Mouse (Mus musculus) forebrain, embryonic 11.5 days (tissue): Measurements from ENCODE around the gene Rrp12. TPM values are rescaled to one million over a fixed set of nuclear protein-coding genes. Genes with fewer than 3 reads are reported as not detected.
"Not testable (repeated sequence)": the region's sequence is repeated elsewhere in the genome, so short reads cannot be mapped to it uniquely, and the experiment has no call there.

Source experiments
- ATAC-seq: fragments of 200-750 bp; cut with Nextera tagmentation; replicated peaks from 2 replicates; pipeline ENCODE4 v1.8.0; 2017; ENCODE audit warnings: moderate TSS enrichment; ENCODE audit not compliant: low FRiP score
- DNase-seq: peaks from one replicate; pipeline ENCODE4 v3.0.0-alpha.2; 2017; ENCODE audit warnings: low spot score
- H3K27ac ChIP-seq: fragments of 300-500 bp; sonication (generic); 2 replicates; pipeline ENCODE4 v1.5.1; 2014; ENCODE audit warnings: low read depth, low read length
- H3K27me3 ChIP-seq: fragments of 300-500 bp; sonication (generic); 2 replicates; pipeline ENCODE4 v1.6.1; 2014; ENCODE audit warnings: mild to moderate bottlenecking, low read length, mixed read lengths; ENCODE audit not compliant: control insufficient read depth, insufficient read depth
- H3K36me3 ChIP-seq: fragments of 300-500 bp; sonication (generic); 2 replicates; pipeline ENCODE4 v1.6.1; 2014; ENCODE audit warnings: mild to moderate bottlenecking, low read length, moderate library complexity, mixed read lengths; ENCODE audit not compliant: control insufficient read depth, insufficient read depth
- H3K4me1 ChIP-seq: fragments of 300-500 bp; sonication (generic); replicated peaks from 2 replicates; pipeline ENCODE4 v1.6.1; 2014; ENCODE audit warnings: low read length, mixed read lengths; ENCODE audit not compliant: control insufficient read depth, insufficient read depth
- H3K4me2 ChIP-seq: fragments of 300-500 bp; sonication (generic); 2 replicates; pipeline ENCODE4 v1.6.1; 2014; ENCODE audit warnings: low read depth, mild to moderate bottlenecking, low read length, moderate library complexity, mixed read lengths; ENCODE audit not compliant: severe bottlenecking
- H3K4me3 ChIP-seq: fragments of 300-500 bp; sonication (generic); 2 replicates; pipeline ENCODE4 v1.5.1; 2014; ENCODE audit warnings: low read depth, low read length
- H3K9ac ChIP-seq: fragments of 300-500 bp; sonication (generic); 2 replicates; pipeline ENCODE4 v1.6.1; 2014; ENCODE audit warnings: low read length
- H3K9me3 ChIP-seq: fragments of 300-500 bp; sonication (generic); 2 replicates; pipeline ENCODE4 v1.6.1; 2016; ENCODE audit warnings: low read length, mixed read lengths; ENCODE audit not compliant: control insufficient read depth
- WGBS: fragments of 180-500 bp; shearing (Covaris S2); extraction: QIAGEN DNeasy Blood & Tissue Kit; methylation state at CpG from one replicate; pipeline ENCODE4 v1.1.7; 2014; 5-methylcytosine and 5-hydroxymethylcytosine counted together
- polyA plus RNA-seq: library from polyadenylated mRNA; unstranded; fragments of >200 nt; fragmentation: Nextera tagmentation; extraction: Ambion mirVana; gene quantifications from 2 replicates; pipeline ENCODE4 v1.2.1, GENCODE M21; 2014

Gene Rrp12
- polyA plus RNA-seq, 1 experiment from 2014 or later: 26.1 TPM

DNA sequence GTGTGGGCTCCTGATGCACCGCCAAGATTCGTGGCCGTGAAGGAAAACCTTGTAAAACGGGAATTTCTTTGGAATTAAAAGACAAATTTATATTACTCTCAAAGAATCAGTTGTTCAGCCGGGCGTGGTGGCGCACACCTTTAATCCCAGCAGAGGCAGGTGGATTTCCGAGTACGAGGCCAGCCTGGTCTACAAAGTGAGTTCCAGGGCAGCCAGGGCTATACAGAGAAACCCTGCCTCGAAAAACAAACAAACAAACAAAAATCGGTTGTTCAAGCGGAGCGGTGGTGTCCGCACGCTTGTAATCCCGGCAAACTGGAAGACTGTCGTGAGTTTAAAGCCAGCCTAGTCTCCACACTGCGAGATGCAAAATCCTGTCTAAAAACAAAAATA lies 342 bp upstream of the Rrp12 start:
- H3K9me3 ChIP-seq: no peaks in the 10 kb centered on the region
- peak overlapping the region; percentile 9; the same call in 1 of the 2 replicates for H3K9ac ChIP-seq
- peak overlapping the region; percentile 57 for H3K4me3 ChIP-seq
- no peaks in the 10 kb centered on the region for H3K36me3 ChIP-seq
- WGBS: 20% methylated on average over 18 of the region's 18 CpGs
- no peak for DNase-seq
- H3K4me1 ChIP-seq: peaks cover 6% of the 10 kb centered on the region; the same call in 1 of the 2 replicates
- no peak overlapping the region for H3K27ac ChIP-seq
- peak overlapping the region; percentile 79 for H3K4me2 ChIP-seq
- no peaks in the 10 kb centered on the region for H3K27me3 ChIP-seq
- ATAC-seq: 0 out of 2 replicates have a peak, but pooled peaks have one; percentile 24

GRCm38 (mm10) chr19:41894959-41895358 lies 1.0 kb downstream of the Rrp12 start:
- Histone ChIP-seq H3K27me3 (no peaks in the 10 kb centered on the region), H3K27ac (no peak overlapping the region), H3K4me1 (peaks cover 6% of the 10 kb centered on the region; the same call in 1 of the 2 replicates), H3K36me3 (no peaks in the 10 kb centered on the region), H3K9me3 (no peaks in the 10 kb centered on the region), H3K4me2 (peak overlapping the region; percentile 79), H3K4me3 (peak overlapping the region; percentile 57), H3K9ac (peak overlapping the region; percentile 53; the same call in 1 of the 2 replicates)
- ATAC-seq (no peak), DNase-seq (no peak)
- WGBS: 49% methylated on average over 7 of the region's 7 CpGs

DNA sequence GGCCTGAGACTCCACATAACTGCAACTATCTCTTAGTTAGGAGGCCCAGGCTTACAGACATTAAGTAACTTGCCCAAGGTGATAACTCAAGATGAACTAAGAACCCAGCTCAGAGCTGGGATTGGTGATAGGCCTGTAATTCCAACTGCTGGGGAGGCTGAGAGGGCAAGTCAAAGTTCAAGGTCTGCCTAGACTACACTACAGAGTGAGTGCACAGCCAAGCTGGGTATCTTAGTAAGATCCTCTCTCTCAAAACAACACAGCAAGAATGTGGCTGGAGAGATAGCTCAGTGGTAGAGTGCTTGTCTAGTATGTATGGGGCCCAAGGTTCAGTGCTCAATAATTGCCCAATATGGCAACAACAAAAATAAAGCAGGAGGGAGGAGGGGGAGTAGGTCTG lies 7.8 kb downstream of the Rrp12 start:
- ATAC-seq (no peak), DNase-seq (no peak)
- peaks cover 2% of the 10 kb centered on the region; the same call in 1 of the 2 replicates for H3K36me3 ChIP-seq
- H3K9ac ChIP-seq: no peak overlapping the region
- H3K27me3 ChIP-seq: no peaks in the 10 kb centered on the region
- H3K4me3 ChIP-seq: no peak overlapping the region
- H3K4me2 ChIP-seq: no peak overlapping the region
- no peaks in the 10 kb centered on the region for H3K9me3 ChIP-seq
- H3K27ac ChIP-seq: no peak overlapping the region
- H3K4me1 ChIP-seq: no peaks in the 10 kb centered on the region

DNA sequence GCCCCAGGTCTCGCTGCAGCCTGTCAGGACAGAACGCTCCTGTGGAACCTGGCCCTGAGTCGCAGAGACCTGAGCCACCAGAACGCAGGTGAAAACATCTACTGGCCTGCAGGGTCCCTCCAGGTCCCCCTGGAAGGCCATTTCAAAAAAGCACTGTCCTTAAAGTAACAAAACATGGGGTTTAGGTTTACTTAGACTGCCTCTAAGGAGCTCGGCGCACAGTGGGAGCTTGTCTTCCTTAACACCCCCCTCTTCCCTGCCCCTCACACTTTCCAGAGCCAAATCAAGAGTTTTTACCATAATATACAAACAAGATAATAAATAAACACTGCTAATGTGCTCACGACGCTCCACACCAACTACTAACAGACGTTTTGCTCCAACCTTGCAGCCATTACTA lies 12.1 kb downstream of the Rrp12 start:
- Histone ChIP-seq H3K4me2 (no peak overlapping the region), H3K36me3 (peaks cover 4% of the 10 kb centered on the region), H3K4me1 (no peaks in the 10 kb centered on the region), H3K9me3 (no peaks in the 10 kb centered on the region), H3K27me3 (no peaks in the 10 kb centered on the region), H3K4me3 (no peak overlapping the region), H3K27ac (no peak overlapping the region), H3K9ac (no peak overlapping the region)
- ATAC-seq (no peak), DNase-seq (no peak)
- WGBS: 96% methylated on average over 9 of the region's 9 CpGs

- Histone ChIP-seq H3K4me2 (no peak overlapping the region), H3K27ac (no peak overlapping the region), H3K27me3 (no peaks in the 10 kb centered on the region), H3K9ac (no peak overlapping the region), H3K4me3 (no peak overlapping the region), H3K9me3 (no peaks in the 10 kb centered on the region), H3K36me3 (peaks cover 4% of the 10 kb centered on the region), H3K4me1 (no peaks in the 10 kb centered on the region)
- WGBS: 98% methylated on average over 4 of the region's 4 CpGs
- DNase-seq (no peak), ATAC-seq (no peak)
Observed at GRCm38 (mm10) chr19:41881842-41882241, 14.1 kb downstream of the Rrp12 start.

GRCm38 (mm10) chr19:41874356-41874755 lies 21.6 kb downstream of the Rrp12 start:
- Histone ChIP-seq H3K4me3 (no peak overlapping the region), H3K4me1 (no peaks in the 10 kb centered on the region), H3K9me3 (no peaks in the 10 kb centered on the region), H3K4me2 (no peak overlapping the region), H3K27me3 (no peaks in the 10 kb centered on the region), H3K9ac (no peak overlapping the region), H3K27ac (no peak overlapping the region), H3K36me3 (no peaks in the 10 kb centered on the region; the same call in 1 of the 2 replicates)
- WGBS: 92% methylated on average over 14 of the region's 14 CpGs
- no peak for ATAC-seq
- DNase-seq: no peak

DNA sequence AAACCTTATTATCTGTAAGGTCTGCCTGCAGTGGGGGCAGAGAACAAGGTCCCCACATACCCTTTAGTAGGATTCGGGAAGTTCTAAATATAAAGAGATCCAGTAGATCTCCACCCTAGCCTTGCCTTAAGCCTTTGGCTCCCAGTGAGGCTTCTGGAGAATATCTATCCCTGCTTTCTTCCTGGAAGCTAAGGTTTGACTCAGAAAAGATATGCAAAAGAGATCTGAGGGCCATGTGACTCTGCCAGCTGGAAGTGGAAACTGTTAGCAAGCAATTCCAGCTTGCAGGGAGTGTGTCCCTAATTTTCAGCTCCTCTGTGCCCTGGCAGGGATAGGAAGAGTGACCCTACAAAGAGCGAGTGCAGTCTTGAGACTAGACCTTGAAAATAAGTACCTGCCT lies 23.7 kb downstream of the Rrp12 start:
- ATAC-seq (no peak), DNase-seq (no peak)
- Histone ChIP-seq H3K4me1 (no peaks in the 10 kb centered on the region), H3K9ac (no peak overlapping the region), H3K36me3 (no peaks in the 10 kb centered on the region; the same call in 1 of the 2 replicates), H3K9me3 (no peaks in the 10 kb centered on the region), H3K4me3 (no peak overlapping the region), H3K4me2 (no peak overlapping the region), H3K27ac (no peak overlapping the region), H3K27me3 (no peaks in the 10 kb centered on the region)
- 90% methylated on average over 2 of the region's 2 CpGs for WGBS

DNA sequence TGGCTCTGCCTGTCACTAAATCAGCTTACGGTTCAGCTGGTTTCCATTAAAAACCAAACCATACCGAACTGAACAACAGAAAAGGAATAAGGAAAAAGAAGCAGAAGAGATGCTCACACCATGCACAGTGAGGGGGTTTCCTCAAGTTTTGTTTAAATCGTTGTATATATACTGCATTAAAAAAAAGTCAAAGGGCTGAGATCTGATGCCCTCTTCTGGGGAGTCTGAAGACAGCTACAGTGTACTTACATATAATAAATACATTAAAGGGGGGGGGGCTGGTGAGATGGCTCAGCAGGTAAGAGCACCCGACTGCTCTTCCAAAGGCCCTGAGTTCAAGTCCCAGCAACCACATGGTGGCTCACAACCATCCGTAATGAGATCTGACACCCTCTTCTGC lies 26.0 kb downstream of the Rrp12 start:
- not testable (repeated sequence) for H3K9ac ChIP-seq, H3K36me3 ChIP-seq, H3K4me2 ChIP-seq, ATAC-seq, H3K9me3 ChIP-seq, DNase-seq, H3K4me3 ChIP-seq, H3K4me1 ChIP-seq, H3K27ac ChIP-seq, H3K27me3 ChIP-seq
- WGBS: 89% methylated on average over 5 of the region's 5 CpGs

DNA sequence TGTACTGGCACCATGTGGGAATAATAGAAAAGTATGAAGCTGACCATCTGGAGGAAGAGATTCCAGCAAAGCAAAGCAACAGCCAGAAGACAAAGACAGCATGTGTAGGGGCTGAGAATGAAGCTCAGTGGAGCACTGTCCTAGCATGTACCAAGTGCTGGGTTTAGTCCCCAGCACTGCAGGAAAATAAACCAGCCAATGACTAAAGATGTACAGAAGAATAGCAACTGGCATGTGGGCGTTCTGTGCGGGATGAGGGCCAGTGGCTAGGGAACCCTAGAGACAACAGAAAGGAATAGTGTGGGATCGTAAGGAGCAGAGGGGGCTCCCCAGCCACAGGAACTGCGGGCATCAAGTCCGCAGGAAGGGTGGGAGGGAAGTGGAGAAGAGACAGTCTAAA lies 26.7 kb downstream of the Rrp12 start:
- no peak overlapping the region for H3K9ac ChIP-seq
- no peaks in the 10 kb centered on the region for H3K27me3 ChIP-seq
- no peaks in the 10 kb centered on the region for H3K9me3 ChIP-seq
- no peaks in the 10 kb centered on the region; the same call in 1 of the 2 replicates for H3K36me3 ChIP-seq
- H3K4me1 ChIP-seq: no peaks in the 10 kb centered on the region
- H3K4me2 ChIP-seq: no peak overlapping the region
- no peak overlapping the region for H3K27ac ChIP-seq
- H3K4me3 ChIP-seq: no peak overlapping the region
- 91% methylated on average over 5 of the region's 5 CpGs for WGBS
- DNase-seq (no peak), ATAC-seq (no peak)
